8 mouse cellular contexts compared by ENCODE assay signal in the genomic region with DNA sequence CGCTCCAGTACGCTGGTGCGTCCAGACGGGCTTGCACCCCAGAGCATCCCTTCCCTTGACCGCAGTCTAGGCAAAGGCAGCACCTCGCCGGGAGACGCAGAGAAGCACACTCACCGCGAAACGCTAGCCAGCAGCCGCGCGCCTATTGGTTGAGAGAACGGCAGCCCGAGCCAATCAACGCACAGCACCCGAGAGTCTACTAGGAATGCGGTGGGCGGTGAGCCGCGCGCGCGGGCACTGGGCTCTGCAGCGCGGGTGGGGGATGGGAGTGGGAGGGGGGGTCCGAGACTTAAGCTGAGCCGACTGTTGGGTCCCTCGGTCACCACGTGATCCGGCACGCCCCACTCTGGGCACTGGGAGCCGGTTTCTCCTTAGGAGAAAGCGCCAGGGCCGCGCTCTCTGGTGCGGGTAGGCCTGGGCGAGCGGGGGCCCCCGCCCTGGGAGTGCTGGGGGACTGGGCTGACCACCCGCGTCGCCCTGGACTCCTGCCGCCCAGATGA. TPM values are rescaled to one million over a fixed set of nuclear protein-coding genes. Genes with fewer than 3 reads are reported as not detected.
DNase-seq lines count a peak whose midpoint lies in the region; ATAC-seq lines count a peak whose summit lies in the region.

No protein-coding gene starts in this region.

- peaks cover 40% of the 10 kb centered on the region for H3K4me1 ChIP-seq in intestine, embryonic 14.5 days (replicated peaks; ENCODE audit: control insufficient read depth, insufficient read depth, low read length)

- DNase-seq in adrenal gland, adult 2 months: peak; percentile 93
- peak; percentile 99 for DNase-seq in embryo, embryonic 11 days
- peak; percentile 88 for DNase-seq in gastrocnemius, postnatal 25 days
- peak; percentile 92 for DNase-seq in intestine, embryonic 14.5 days (ENCODE audit: low spot score)
- peak; percentile 96 to 97 for DNase-seq in left cerebral cortex, postnatal 10 days (ENCODE audit: extremely low spot score in 1 of 2, low spot score in 2 of 2)
- DNase-seq in right cerebral cortex, postnatal 36 days (ENCODE audit: low spot score in 2 of 2): peak; percentile 93 to 94
- peak; percentile 89 to 91 for DNase-seq in urinary bladder, postnatal 4 days (ENCODE audit: low spot score in 2 of 2)

- peak overlapping the region; percentile 65 for H3K9ac ChIP-seq in intestine, embryonic 14.5 days (ENCODE audit: low read length)

- H3K4me2 ChIP-seq in intestine, embryonic 14.5 days (ENCODE audit: low read length): peak overlapping the region; percentile 77

- intact Hi-C loops in left cerebral cortex, postnatal 10 days (cut with DNase I): no loop called here

- peak overlapping the region; percentile 78 for H3K27ac ChIP-seq in intestine, embryonic 14.5 days (ENCODE audit: low read depth)

- 1% methylated on average over 45 of the region's 45 CpGs for WGBS in intestine, embryonic 14.5 days

- H3K4me3 ChIP-seq in intestine, embryonic 14.5 days (ENCODE audit: low read depth, low read length): peak overlapping the region; percentile 30

- no peaks in the 10 kb centered on the region for H3K36me3 ChIP-seq in intestine, embryonic 14.5 days (ENCODE audit: control insufficient read depth, insufficient read depth, low read length)

- H3K27me3 ChIP-seq in intestine, embryonic 14.5 days (replicated peaks; ENCODE audit: control insufficient read depth, insufficient read depth, low read length): no peaks in the 10 kb centered on the region

- no peaks in the 10 kb centered on the region for H3K9me3 ChIP-seq in intestine, embryonic 14.5 days (ENCODE audit: control insufficient read depth, low read length)

- peak; percentile 88 for ATAC-seq in intestine, embryonic 14.5 days (replicated peaks; ENCODE audit: low FRiP score, low TSS enrichment, low read depth)
- ATAC-seq in megakaryocyte-erythroid progenitor cell, adult 5-6 weeks (replicated peaks; ENCODE audit: low FRiP score, low TSS enrichment, poor library complexity, severe bottlenecking): peak; percentile 83

RNA-seq across cellular contexts. Expression of a gene that starts 37.5 kb away (rescaled TPM):
- 1,000 to 10,000 TPM in 1 of 2 experiments, 100 to 1,000 TPM in 1; 913 to 1,618 TPM for total RNA-seq in adrenal gland, adult 2 months (2021)
- polyA plus RNA-seq in adrenal gland, adult 2 months (2012; rRNA removed): 531 and 632 TPM in 2 replicates
- 100 to 1,000 TPM; 236 to 249 TPM for total RNA-seq in gastrocnemius, postnatal 25 days (2021)
- 2,797 and 3,021 TPM in 2 replicates for polyA plus RNA-seq in intestine, embryonic 14.5 days (2014; fragmentation: Nextera tagmentation; extraction: Ambion mirVana)
- total RNA-seq in left cerebral cortex, postnatal 10 days (2021): 1,000 to 10,000 TPM; 2,375 to 2,523 TPM
- 774 and 823 TPM in 2 replicates for total RNA-seq in megakaryocyte-erythroid progenitor cell, adult 5-6 weeks (2014; fragmentation: Nextera tagmentation)
- total RNA-seq in megakaryocyte-erythroid progenitor cell, adult 5-6 weeks (2017): 492 and 662 TPM in 2 replicates

RNA-seq across cellular contexts. Expression of a gene that starts 50.5 kb away (rescaled TPM):
- under 1 TPM; 0.17 to 0.58 TPM for total RNA-seq in adrenal gland, adult 2 months (2021)
- polyA plus RNA-seq in adrenal gland, adult 2 months (2012; rRNA removed): 0.16 and 0.22 TPM in 2 replicates
- total RNA-seq in gastrocnemius, postnatal 25 days (2021): under 1 TPM; 0.29 to 0.31 TPM
- polyA plus RNA-seq in intestine, embryonic 14.5 days (2014; fragmentation: Nextera tagmentation; extraction: Ambion mirVana): 0.12 and 0.65 TPM in 2 replicates
- total RNA-seq in left cerebral cortex, postnatal 10 days (2021): not detected
- not detected in 2 replicates for total RNA-seq in megakaryocyte-erythroid progenitor cell, adult 5-6 weeks (2014; fragmentation: Nextera tagmentation)
- total RNA-seq in megakaryocyte-erythroid progenitor cell, adult 5-6 weeks (2017): not detected in 2 replicates

Comparison
In these comparisons a context has a peak if more than half of its experiments do, and no peak if none do; other contexts are left out.
1. Peak in every context shown above with its lines: DNase-seq, ATAC-seq, H3K4me3 ChIP-seq and H3K27ac ChIP-seq.